Mouse (Mus musculus): ENCODE measurements at regions not wholly inside any gene's neighbourhood (a gene's known extent, or its start where the extent isn't known, plus 50 kb on each side); places are given as distances from the start of the nearest gene placed in this dataset.

- TF ChIP-seq CTCF (IDR thresholded peaks at IDR 0.05; ENCODE audit: low read depth, low read length) (no peak), GATA1 (IDR thresholded peaks at IDR 0.05; ENCODE audit: borderline replicate concordance, low read length) (no peak)
Observed at GRCm38 (mm10) chr3:35358541-35358940, 395.4 kb upstream of the Atp11b start.

Data from G1E (cell line).